Mouse (Mus musculus) embryo, embryonic 11 days (tissue): ENCODE measurements at regions not wholly inside any gene's neighbourhood (a gene's known extent, or its start where the extent isn't known, plus 50 kb on each side); places are given as distances from the start of the nearest gene placed in this dataset.

Source experiments
- DNase-seq: peaks from one replicate; pipeline ENCODE4 v3.0.0-alpha.2; 2015

- DNase-seq: peak; percentile 50
Observed at GRCm38 (mm10) chr14:25185959-25186771, 272.8 kb upstream of the Zmiz1 start.

- DNase-seq: no peak
Observed at GRCm38 (mm10) chr14:25187715-25188114, 271.3 kb upstream of the Zmiz1 start.

GRCm38 (mm10) chr14:25189256-25189655, 269.7 kb upstream of the Zmiz1 start:
- no peak for DNase-seq

GRCm38 (mm10) chr14:25190680-25191270, 268.2 kb upstream of the Zmiz1 start:
- DNase-seq: no peak

GRCm38 (mm10) chr14:25196820-25197219, 262.2 kb upstream of the Zmiz1 start:
- peak; percentile 62 for DNase-seq

- DNase-seq: no peak
Observed at GRCm38 (mm10) chr14:25199900-25200299, 259.1 kb upstream of the Zmiz1 start.

- no peak for DNase-seq
Observed at GRCm38 (mm10) chr14:25200656-25201179, 258.3 kb upstream of the Zmiz1 start.

GRCm38 (mm10) chr14:25202312-25202711, 256.7 kb upstream of the Zmiz1 start:
- no peak for DNase-seq

GRCm38 (mm10) chr14:25204091-25204490, 254.9 kb upstream of the Zmiz1 start:
- no peak for DNase-seq

- no peak for DNase-seq
Observed at GRCm38 (mm10) chr14:25206855-25207254, 252.1 kb upstream of the Zmiz1 start.

GRCm38 (mm10) chr14:25207422-25207821, 251.6 kb upstream of the Zmiz1 start:
- DNase-seq: no peak

- DNase-seq: peak; percentile 50
Observed at GRCm38 (mm10) chr14:25208221-25209056, 250.5 kb upstream of the Zmiz1 start.

- no peak for DNase-seq
Observed at GRCm38 (mm10) chr14:25213056-25213455, 245.9 kb upstream of the Zmiz1 start.

- no peak for DNase-seq
Observed at GRCm38 (mm10) chr14:25223091-25223490, 235.9 kb upstream of the Zmiz1 start.

- DNase-seq: no peak
Observed at GRCm38 (mm10) chr14:25225214-25225613, 233.8 kb upstream of the Zmiz1 start.

GRCm38 (mm10) chr14:25226155-25226839, 232.7 kb upstream of the Zmiz1 start:
- DNase-seq: peak; percentile 87

- DNase-seq: peak; percentile 57
Observed at GRCm38 (mm10) chr14:25226840-25227506, 232.0 kb upstream of the Zmiz1 start.

GRCm38 (mm10) chr14:25228321-25229047, 230.5 kb upstream of the Zmiz1 start:
- no peak for DNase-seq

GRCm38 (mm10) chr14:25229569-25229968, 229.4 kb upstream of the Zmiz1 start:
- DNase-seq: no peak

GRCm38 (mm10) chr14:25231881-25232280, 227.1 kb upstream of the Zmiz1 start:
- peak; percentile 53 for DNase-seq

- DNase-seq: no peak
Observed at GRCm38 (mm10) chr14:25236421-25236973, 222.5 kb upstream of the Zmiz1 start.
